Mouse (Mus musculus): ENCODE measurements around the gene Slc23a4.

- TF ChIP-seq HCFC1 (IDR thresholded peaks at IDR 0.05; ENCODE audit: borderline replicate concordance, insufficient read depth, low read length) (no peak), ZC3H11A (IDR thresholded peaks at IDR 0.05; ENCODE audit: borderline replicate concordance, low read depth, low read length) (no peak), MAFK (IDR thresholded peaks at IDR 0.05; ENCODE audit: insufficient read depth, low read depth, low read length) (no peak), ZNF384 (IDR thresholded peaks at IDR 0.05; ENCODE audit: low read depth, low read length) (no peak)
Observed at GRCm38 (mm10) chr6:34951956-34952667, 36.1 kb downstream of the Slc23a4 start.
